Mouse (Mus musculus): ENCODE measurements around the gene Thsd7a.

DNA sequence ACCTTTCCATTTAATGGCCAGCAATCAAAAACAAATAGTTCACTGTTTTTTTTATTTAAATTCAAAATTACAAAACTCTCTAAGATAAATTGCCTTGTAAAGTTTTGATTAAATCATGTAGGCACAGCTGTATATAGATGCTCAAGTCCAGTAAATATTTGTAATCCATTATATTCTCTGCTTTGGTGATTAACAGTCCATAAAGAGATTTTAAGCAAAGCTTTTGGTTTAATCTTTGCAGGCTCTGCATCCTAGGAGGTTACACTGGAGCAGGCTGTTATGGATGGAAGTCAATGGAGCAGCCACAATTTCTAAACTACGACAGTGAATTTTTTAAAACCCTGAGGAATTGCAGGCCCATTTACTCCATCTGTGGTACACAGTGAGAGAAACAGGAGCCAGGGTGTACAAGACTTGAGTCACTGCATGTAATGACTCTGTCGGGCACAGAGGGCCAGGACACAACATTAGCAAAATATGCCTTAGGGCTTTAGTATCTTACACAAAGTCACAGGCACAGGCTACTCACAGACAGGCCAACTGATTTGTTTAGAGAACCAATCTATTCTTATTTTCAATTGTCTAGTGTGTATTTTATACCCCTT lies 37.3 kb upstream of the Thsd7a start:
- TF ChIP-seq CTCF (IDR thresholded peaks at IDR 0.05; ENCODE audit: low read depth) (no peak), EP300 (IDR thresholded peaks at IDR 0.05; ENCODE audit: low read depth) (no peak)
